Mouse (Mus musculus) hindbrain, embryonic 11.5 days (tissue): ENCODE measurements around the gene Ppcdc. TPM values are rescaled to one million over a fixed set of nuclear protein-coding genes. Genes with fewer than 3 reads are reported as not detected.
"Not testable (repeated sequence)": the region's sequence is repeated elsewhere in the genome, so short reads cannot be mapped to it uniquely, and the experiment has no call there.

Source experiments
- ATAC-seq: fragments of 200-750 bp; cut with Nextera tagmentation; 2 replicates; pipeline ENCODE4 v1.8.0; 2017; ENCODE audit warnings: mild to moderate bottlenecking, moderate TSS enrichment, moderate library complexity; ENCODE audit not compliant: low FRiP score
- DNase-seq: peaks from one replicate; pipeline ENCODE4 v3.0.0-alpha.2; 2015; ENCODE audit warnings: low spot score
- H3K27ac ChIP-seq: fragments of 300-500 bp; sonication (generic); 2 replicates; pipeline ENCODE4 v1.5.1; 2014; ENCODE audit warnings: mild to moderate bottlenecking, low read depth, low read length
- H3K27me3 ChIP-seq: fragments of 300-500 bp; sonication (generic); 2 replicates; pipeline ENCODE4 v1.6.1; 2014; ENCODE audit warnings: mild to moderate bottlenecking, low read length, moderate library complexity, mixed read lengths; ENCODE audit not compliant: control insufficient read depth, insufficient read depth
- H3K36me3 ChIP-seq: fragments of 300-500 bp; sonication (generic); 2 replicates; pipeline ENCODE4 v1.6.1; 2014; ENCODE audit warnings: mild to moderate bottlenecking, low read length, moderate library complexity, mixed read lengths; ENCODE audit not compliant: control insufficient read depth, insufficient read depth
- H3K4me1 ChIP-seq: fragments of 300-500 bp; sonication (generic); replicated peaks from 2 replicates; pipeline ENCODE4 v1.6.1; 2014; ENCODE audit warnings: low read length, mixed read lengths; ENCODE audit not compliant: control insufficient read depth, insufficient read depth
- H3K4me2 ChIP-seq: fragments of 300-500 bp; sonication (generic); replicated peaks from 2 replicates; pipeline ENCODE4 v1.6.1; 2014; ENCODE audit warnings: mild to moderate bottlenecking, low read depth, low read length
- H3K4me3 ChIP-seq: fragments of 300-500 bp; sonication (generic); 2 replicates; pipeline ENCODE4 v1.5.1; 2014; ENCODE audit warnings: low read depth, low read length
- H3K9ac ChIP-seq: fragments of 300-500 bp; sonication (generic); 2 replicates; pipeline ENCODE4 v1.6.1; 2014; ENCODE audit warnings: low read depth, low read length
- H3K9me3 ChIP-seq: fragments of 300-500 bp; sonication (generic); 2 replicates; pipeline ENCODE4 v1.6.1; 2016; ENCODE audit warnings: low read length; ENCODE audit not compliant: control insufficient read depth
- WGBS: fragments of 180-500 bp; shearing (Covaris S2); extraction: QIAGEN DNeasy Blood & Tissue Kit; methylation state at CpG from one replicate; pipeline ENCODE4 v1.1.7; 2014; 5-methylcytosine and 5-hydroxymethylcytosine counted together
- polyA plus RNA-seq: library from polyadenylated mRNA; unstranded; fragments of >200 nt; fragmentation: Nextera tagmentation; extraction: Ambion mirVana; gene quantifications from 2 replicates; pipeline ENCODE4 v1.2.1, GENCODE M21; 2014

Gene Ppcdc
- polyA plus RNA-seq, 1 experiment from 2014 or later: 19.8 TPM

DNA sequence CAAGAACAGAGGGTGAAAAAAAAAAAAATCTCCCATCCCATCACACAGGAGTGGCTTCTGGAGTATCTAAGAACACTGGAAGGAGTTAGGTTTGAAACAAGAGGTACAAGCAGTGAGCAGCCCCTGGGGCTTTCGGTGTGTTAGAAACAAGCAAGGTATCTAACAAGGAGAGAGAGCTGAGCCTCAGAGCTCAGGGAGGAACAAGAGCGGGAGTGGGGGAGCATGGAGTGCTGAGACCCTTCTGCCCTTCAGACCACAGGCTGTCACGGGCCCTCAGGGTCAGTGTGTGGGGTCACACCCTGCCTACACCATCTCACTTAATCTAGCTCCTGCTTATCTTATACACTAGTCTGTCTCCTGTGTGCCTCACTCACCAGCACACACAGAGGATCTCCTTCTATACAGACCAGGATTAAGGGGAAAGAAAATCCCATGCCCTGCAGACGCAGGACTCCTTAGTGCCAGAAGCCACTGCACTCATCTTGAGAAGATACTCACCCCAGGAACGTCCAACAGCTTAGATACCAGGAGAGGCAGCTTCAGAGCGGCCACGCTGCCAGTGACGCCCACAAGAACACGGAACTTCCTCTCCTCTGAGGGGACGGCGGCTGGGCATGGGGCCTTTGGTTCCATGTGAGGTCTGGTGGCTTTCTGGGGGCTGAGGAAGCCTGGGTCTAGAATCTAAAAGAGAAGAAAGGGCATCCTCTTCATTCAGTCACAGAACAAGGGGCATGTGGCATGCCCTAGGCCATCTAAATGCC lies 5.3 kb downstream of the Ppcdc start:
- 93% methylated on average over 11 of the region's 11 CpGs for WGBS
- H3K27me3 ChIP-seq: no peaks in the 10 kb centered on the region

DNA sequence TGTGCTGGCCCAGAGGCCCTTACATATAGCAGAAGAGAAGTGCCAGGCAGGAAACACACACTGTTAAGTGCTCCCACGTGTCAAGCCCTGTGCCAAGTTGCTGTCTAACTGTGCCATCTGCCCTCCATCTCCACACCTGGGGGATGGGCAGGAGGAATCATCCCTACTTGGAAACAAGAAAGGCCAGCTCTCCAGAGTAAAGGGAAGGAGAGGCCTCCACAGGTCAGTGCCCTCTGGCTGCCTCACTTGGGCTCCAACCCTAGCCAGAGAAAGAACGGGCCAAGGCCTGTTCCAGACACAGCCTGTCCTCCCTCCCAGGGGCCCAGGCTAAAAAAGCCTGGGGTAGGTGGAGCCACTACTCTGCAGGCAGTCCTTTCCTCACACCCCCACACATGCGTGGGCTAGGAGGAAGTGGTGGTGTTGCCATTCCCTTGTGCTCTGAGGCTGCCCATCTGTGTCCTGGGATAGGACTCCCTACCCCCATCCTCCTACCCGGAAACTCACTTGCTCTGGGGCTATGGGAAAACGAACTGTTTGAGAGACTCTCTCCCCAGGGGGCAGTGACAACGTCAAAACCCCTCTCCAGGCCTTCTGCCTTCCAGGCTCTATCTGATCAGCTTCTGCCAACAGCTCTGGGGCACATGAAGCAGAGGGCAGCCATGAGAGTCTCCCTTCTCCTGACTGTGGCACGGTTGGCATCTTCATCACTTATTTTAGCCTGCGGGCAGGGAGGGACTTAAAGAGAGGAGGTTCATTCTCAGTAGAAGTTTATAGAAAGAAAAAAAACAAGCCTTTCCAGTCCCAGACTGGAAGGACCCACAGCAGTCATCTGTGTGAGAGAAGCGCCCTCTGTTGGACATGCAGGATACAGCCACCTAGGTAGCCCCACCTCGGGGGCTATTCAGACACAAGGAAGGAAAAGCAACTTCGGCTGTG lies 6.6 kb downstream of the Ppcdc start:
- Histone ChIP-seq H3K4me3 (no peak overlapping the region), H3K9me3 (no peaks in the 10 kb centered on the region), H3K27ac (0 out of 2 replicates have a peak overlapping the region, but pooled peaks have one; percentile 4), H3K4me1 (0 out of 2 replicates have a peak, but pooled peaks cover 2% of the 10 kb centered on the region), H3K9ac (no peak overlapping the region), H3K36me3 (no peaks in the 10 kb centered on the region), H3K27me3 (no peaks in the 10 kb centered on the region), H3K4me2 (no peak overlapping the region)
- 18% methylated on average over 11 of the region's 11 CpGs for WGBS
- ATAC-seq: no peak
- peak; percentile 82 for DNase-seq

More for the DNA sequence above, 5.3 kb downstream of the Ppcdc start:
- no peak overlapping the region for H3K27ac ChIP-seq
- no peak overlapping the region for H3K4me2 ChIP-seq
- no peak overlapping the region for H3K4me3 ChIP-seq
- no peaks in the 10 kb centered on the region for H3K36me3 ChIP-seq
- 0 out of 2 replicates have a peak, but pooled peaks cover 2% of the 10 kb centered on the region for H3K4me1 ChIP-seq
- H3K9ac ChIP-seq: no peak overlapping the region
- H3K9me3 ChIP-seq: no peaks in the 10 kb centered on the region
- no peak for ATAC-seq
- DNase-seq: no peak

- Histone ChIP-seq H3K4me1 (0 out of 2 replicates have a peak, but pooled peaks cover 2% of the 10 kb centered on the region), H3K9ac (no peak overlapping the region), H3K36me3 (no peaks in the 10 kb centered on the region), H3K27me3 (no peaks in the 10 kb centered on the region), H3K27ac (no peak overlapping the region), H3K9me3 (no peaks in the 10 kb centered on the region), H3K4me3 (no peak overlapping the region), H3K4me2 (no peak overlapping the region)
- DNase-seq (no peak), ATAC-seq (no peak)
- 82% methylated on average over 3 of the region's 3 CpGs for WGBS
These were observed 7.4 kb downstream of the Ppcdc start for GRCm38 (mm10) chr9:57432480-57432879.

- H3K27ac ChIP-seq: no peak overlapping the region
- H3K36me3 ChIP-seq: no peaks in the 10 kb centered on the region
- no peak overlapping the region for H3K4me2 ChIP-seq
- H3K4me1 ChIP-seq: 0 out of 2 replicates have a peak, but pooled peaks cover 2% of the 10 kb centered on the region
- H3K27me3 ChIP-seq: no peaks in the 10 kb centered on the region
- no peak overlapping the region for H3K4me3 ChIP-seq
- ATAC-seq: no peak
- 33% methylated on average over 9 of the region's 9 CpGs for WGBS
- H3K9ac ChIP-seq: no peak overlapping the region
- no peak for DNase-seq
- H3K9me3 ChIP-seq: no peaks in the 10 kb centered on the region
These were observed 8.7 kb downstream of the Ppcdc start for GRCm38 (mm10) chr9:57431202-57431601.

DNA sequence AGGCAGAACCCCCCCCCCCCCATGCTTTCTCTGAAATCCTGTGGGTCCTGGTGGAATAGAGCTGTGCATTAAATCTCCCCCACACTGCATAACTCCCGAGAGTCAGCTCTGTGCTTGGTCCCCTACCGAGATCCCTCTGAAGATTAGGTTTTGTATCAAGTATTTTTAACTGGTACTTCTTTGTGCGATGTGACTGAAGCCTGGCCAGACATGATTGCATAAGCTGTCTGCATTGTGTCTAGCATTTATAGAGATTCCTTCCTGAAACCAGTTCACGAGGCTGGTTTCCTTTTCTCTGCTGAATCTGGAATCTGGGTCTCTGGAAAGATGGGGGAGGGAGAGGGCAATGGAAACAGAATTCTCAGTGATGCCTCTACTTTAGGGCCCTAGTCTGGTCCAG lies 11.5 kb downstream of the Ppcdc start:
- H3K27ac ChIP-seq: no peak overlapping the region
- 83% methylated on average over 4 of the region's 4 CpGs for WGBS

DNA sequence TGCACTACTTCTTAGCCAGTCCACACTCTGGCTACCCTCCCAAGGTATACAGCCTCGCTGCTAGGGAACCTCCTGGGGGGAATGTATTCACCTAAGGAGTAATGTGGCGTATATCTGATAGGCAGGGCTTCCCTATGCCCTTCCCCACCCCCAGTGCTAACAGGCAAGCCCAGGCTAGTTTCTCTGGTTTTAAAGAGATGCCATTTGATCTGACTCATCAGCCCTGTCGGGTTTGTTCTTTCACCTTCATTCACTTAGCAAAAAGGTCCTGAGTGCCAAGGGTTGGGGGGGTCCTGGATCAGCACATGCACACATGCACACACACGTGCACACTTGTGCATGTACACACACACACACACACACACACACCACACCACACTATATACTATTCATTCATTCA lies 12.0 kb downstream of the Ppcdc start:
- Histone ChIP-seq H3K27me3 (no peaks in the 10 kb centered on the region), H3K36me3 (no peaks in the 10 kb centered on the region), H3K27ac (no peak overlapping the region), H3K4me2 (no peak overlapping the region), H3K4me3 (no peak overlapping the region), H3K9me3 (no peaks in the 10 kb centered on the region), H3K4me1 (no peaks in the 10 kb centered on the region), H3K9ac (no peak overlapping the region)
- DNase-seq (no peak), ATAC-seq (no peak)
- WGBS: 67% methylated on average over 4 of the region's 4 CpGs

More for the DNA sequence above, 11.5 kb downstream of the Ppcdc start:
- no peaks in the 10 kb centered on the region for H3K36me3 ChIP-seq
- no peak overlapping the region for H3K4me3 ChIP-seq
- ATAC-seq: no peak
- H3K27me3 ChIP-seq: no peaks in the 10 kb centered on the region
- H3K4me1 ChIP-seq: 0 out of 2 replicates have a peak, but pooled peaks cover 2% of the 10 kb centered on the region
- no peak overlapping the region for H3K4me2 ChIP-seq
- no peak for DNase-seq
- H3K9me3 ChIP-seq: no peaks in the 10 kb centered on the region
- H3K9ac ChIP-seq: no peak overlapping the region

GRCm38 (mm10) chr9:57427123-57427522 lies 12.8 kb downstream of the Ppcdc start:
- H3K4me1 ChIP-seq, H3K27ac ChIP-seq, H3K4me2 ChIP-seq, H3K4me3 ChIP-seq, H3K9me3 ChIP-seq, ATAC-seq, H3K27me3 ChIP-seq, H3K9ac ChIP-seq, H3K36me3 ChIP-seq, DNase-seq: not testable (repeated sequence)
- WGBS: 93% methylated on average over 4 of the region's 4 CpGs

DNA sequence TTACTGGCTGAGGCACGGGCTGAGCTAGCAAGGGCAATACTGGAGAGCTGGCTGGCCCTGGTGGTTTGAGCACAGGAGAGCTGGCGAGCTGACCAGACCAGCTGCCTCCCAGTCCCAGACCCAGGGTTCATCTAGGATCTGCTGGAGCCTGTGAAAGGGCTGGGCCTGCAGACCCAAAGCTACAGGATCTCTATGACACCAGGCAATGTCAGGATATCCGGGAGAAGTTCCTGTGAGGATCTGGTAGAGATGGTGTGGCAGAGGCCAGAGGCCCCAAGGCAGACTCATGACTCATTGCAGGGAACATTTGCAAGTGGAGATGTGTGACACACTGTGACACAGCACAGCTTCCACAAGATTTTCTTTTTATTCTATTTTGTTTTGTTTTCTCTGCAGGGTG lies 14.8 kb downstream of the Ppcdc start:
- Histone ChIP-seq H3K9me3 (no peaks in the 10 kb centered on the region), H3K36me3 (no peaks in the 10 kb centered on the region), H3K4me1 (no peaks in the 10 kb centered on the region), H3K27me3 (no peaks in the 10 kb centered on the region), H3K4me2 (no peak overlapping the region), H3K4me3 (no peak overlapping the region), H3K27ac (no peak overlapping the region), H3K9ac (no peak overlapping the region)
- DNase-seq (no peak), ATAC-seq (no peak)
- 79% methylated on average over 3 of the region's 3 CpGs for WGBS
